Comparison of ENCODE assay signal across 8 mouse cellular contexts in genomic region chr4:141537226-141537610, GRCm38 (mm10). TPM values are rescaled to one million over a fixed set of nuclear protein-coding genes. Genes with fewer than 3 reads are reported as not detected.
DNase-seq lines count a peak whose midpoint lies in the region; ATAC-seq and TF ChIP-seq lines count a peak whose summit lies in the region.

No protein-coding gene starts in this region.

- H3K4me1 ChIP-seq in kidney, embryonic 16.5 days (ENCODE audit: insufficient read depth, low read length), result peaks cover 22% of the 10 kb centered on the region
- peaks cover 28% of the 10 kb centered on the region for H3K4me1 ChIP-seq in bone marrow macrophage, adult 2 months (ENCODE audit: control insufficient read depth, insufficient read depth, low read length)
- H3K4me1 ChIP-seq in hindbrain, embryonic 15.5 days (replicated peaks), result peaks cover 41% of the 10 kb centered on the region
- H3K4me1 ChIP-seq in midbrain, postnatal 0 days (ENCODE audit: insufficient read depth, low read length), result peaks cover 14% of the 10 kb centered on the region

- H3K27me3 ChIP-seq in kidney, embryonic 16.5 days (ENCODE audit: insufficient read depth, low read length), result no peaks in the 10 kb centered on the region
- H3K27me3 ChIP-seq in hindbrain, embryonic 15.5 days, result no peaks in the 10 kb centered on the region
- no peaks in the 10 kb centered on the region for H3K27me3 ChIP-seq in midbrain, postnatal 0 days (ENCODE audit: insufficient read depth, low read length)

- peak overlapping the region; percentile 95 for H3K4me2 ChIP-seq in kidney, embryonic 16.5 days (replicated peaks; ENCODE audit: low read depth, low read length)
- peak overlapping the region; percentile 72 for H3K4me2 ChIP-seq in hindbrain, embryonic 15.5 days
- H3K4me2 ChIP-seq in midbrain, postnatal 0 days (ENCODE audit: low read depth, low read length, poor library complexity, severe bottlenecking), result peak overlapping the region; percentile 71

- H3K27ac ChIP-seq in kidney, embryonic 16.5 days (ENCODE audit: low read length), result peak overlapping the region; percentile 99
- peak overlapping the region; percentile 32 for H3K27ac ChIP-seq in bone marrow macrophage, adult 2 months (ENCODE audit: insufficient read depth, low read depth, low read length)
- peak overlapping the region; percentile 89 for H3K27ac ChIP-seq in hindbrain, embryonic 15.5 days (replicated peaks)
- H3K27ac ChIP-seq in midbrain, postnatal 0 days (ENCODE audit: low read depth, low read length), result peak overlapping the region; percentile 94

- no peaks in the 10 kb centered on the region for H3K9me3 ChIP-seq in kidney, embryonic 16.5 days (ENCODE audit: low read length)
- H3K9me3 ChIP-seq in hindbrain, embryonic 15.5 days, result no peaks in the 10 kb centered on the region
- no peaks in the 10 kb centered on the region for H3K9me3 ChIP-seq in midbrain, postnatal 0 days (ENCODE audit: low read length)

- no peak for ATAC-seq in kidney, embryonic 16.5 days (ENCODE audit: low FRiP score, low TSS enrichment)
- ATAC-seq in hindbrain, embryonic 15.5 days (ENCODE audit: low FRiP score, low read depth), result no peak
- ATAC-seq in midbrain, postnatal 0 days (ENCODE audit: low FRiP score), result no peak

- no peaks in the 10 kb centered on the region for H3K36me3 ChIP-seq in kidney, embryonic 16.5 days (ENCODE audit: insufficient read depth, low read length)
- no peaks in the 10 kb centered on the region for H3K36me3 ChIP-seq in hindbrain, embryonic 15.5 days
- H3K36me3 ChIP-seq in midbrain, postnatal 0 days (ENCODE audit: insufficient read depth, low read length), result no peaks in the 10 kb centered on the region

- no peak for TF ChIP-seq CTCF in bone marrow macrophage, adult 2 months (IDR thresholded peaks at IDR 0.05; ENCODE audit: low read depth, low read length)
- TF ChIP-seq CTCF in midbrain, postnatal 0 days (IDR thresholded peaks at IDR 0.05), result no peak

- peak overlapping the region; percentile 95 for H3K4me3 ChIP-seq in kidney, embryonic 16.5 days (ENCODE audit: low read length)
- peak overlapping the region; percentile 73 for H3K4me3 ChIP-seq in bone marrow macrophage, adult 2 months (ENCODE audit: insufficient read depth, low read length)
- H3K4me3 ChIP-seq in hindbrain, embryonic 15.5 days, result peak overlapping the region; percentile 94
- H3K4me3 ChIP-seq in midbrain, postnatal 0 days (ENCODE audit: low read depth, low read length), result peak overlapping the region; percentile 66

- no peak for DNase-seq in kidney, postnatal 10 days
- DNase-seq in midbrain, postnatal 0 days (ENCODE audit: low spot score), result no peak
- no peak for DNase-seq in spleen, adult 18-20 months
- no peak for DNase-seq in urinary bladder, postnatal 14 days (ENCODE audit: low spot score)
- no peak for DNase-seq in embryo, embryonic 10.5 days (ENCODE audit: low spot score)

- TF ChIP-seq POLR2A in bone marrow macrophage, adult 2 months (IDR thresholded peaks at IDR 0.05; ENCODE audit: borderline replicate concordance, low read depth, low read length), result no peak

- H3K9ac ChIP-seq in kidney, embryonic 16.5 days (replicated peaks; ENCODE audit: low read length), result peak overlapping the region; percentile 97
- H3K9ac ChIP-seq in hindbrain, embryonic 15.5 days, result peak overlapping the region; percentile 97
- peak overlapping the region; percentile 93 for H3K9ac ChIP-seq in midbrain, postnatal 0 days (replicated peaks; ENCODE audit: low read length, poor library complexity, severe bottlenecking)

- WGBS in kidney, embryonic 16.5 days, result 0% methylated on average over 14 of the region's 14 CpGs
- WGBS in hindbrain, embryonic 15.5 days, result under 1% methylated on average over 14 of the region's 14 CpGs
- under 1% methylated on average over 14 of the region's 14 CpGs for WGBS in midbrain, postnatal 0 days

RNA-seq across cellular contexts. Expression of gene Spen, which starts 1.2 kb away (rescaled TPM):
- polyA plus RNA-seq in kidney, embryonic 16.5 days (2015; fragmentation: Nextera tagmentation; extraction: Ambion mirVana), result 9.3 and 10.5 TPM in 2 replicates
- polyA plus RNA-seq in bone marrow macrophage, adult 2 months (2012; ENCODE audit: insufficient read depth, insufficient read length, missing spikeins), result 23.6 and 29.2 TPM in 2 replicates
- polyA plus RNA-seq in hindbrain, embryonic 15.5 days (2015; fragmentation: Nextera tagmentation; extraction: Ambion mirVana), result 15.3 and 17.1 TPM in 2 replicates
- total RNA-seq in midbrain, postnatal 0 days (2014; rRNA removed), result 20.0 and 23.2 TPM in 2 replicates
- 8.6 and 13.6 TPM in 2 replicates for polyA plus RNA-seq in midbrain, postnatal 0 days (2015; fragmentation: Nextera tagmentation; extraction: Ambion mirVana)

Comparison
In these comparisons a context has a peak if more than half of its experiments do, and no peak if none do; other contexts are left out.
1. H3K27ac ChIP-seq: peak in every context shown above with its lines; median percentile 99 in kidney, embryonic 16.5 days; 94 in midbrain, postnatal 0 days; 89 in hindbrain, embryonic 15.5 days; 32 in bone marrow macrophage, adult 2 months.